Mouse (Mus musculus) bone marrow macrophage, adult 2 months (primary cell): ENCODE measurements around the gene Cmtm6. TPM values are rescaled to one million over a fixed set of nuclear protein-coding genes. Genes with fewer than 3 reads are reported as not detected.
A peak's percentile ranks its signal among the peaks of the same experiment; 100 is the strongest.
"Not testable (repeated sequence)": the region's sequence is repeated elsewhere in the genome, so short reads cannot be mapped to it uniquely, and the experiment has no call there.

ENCODE experiments used
- H3K27ac ChIP-seq: 2 replicates; pipeline ENCODE4 v1.5.1; 2012; ENCODE audit warnings: low read depth, low read length; ENCODE audit not compliant: insufficient read depth
- H3K4me1 ChIP-seq: 2 replicates; pipeline ENCODE4 v1.6.1; 2012; ENCODE audit warnings: low read length; ENCODE audit not compliant: control insufficient read depth, insufficient read depth
- H3K4me3 ChIP-seq: 2 replicates; pipeline ENCODE4 v1.5.1; 2012; ENCODE audit warnings: mild to moderate bottlenecking, low read length, moderate library complexity; ENCODE audit not compliant: insufficient read depth
- CTCF ChIP-seq: IDR thresholded peaks from 2 replicates; pipeline ENCODE4 v1.5.1; 2012; ENCODE audit warnings: low read depth, mild to moderate bottlenecking, low read length, moderate library complexity
- POLR2A ChIP-seq: IDR thresholded peaks from 2 replicates; pipeline ENCODE4 v1.6.1; 2012; ENCODE audit warnings: mild to moderate bottlenecking, low read depth, low read length, borderline replicate concordance
- polyA plus RNA-seq: library from polyadenylated mRNA; stranded (reverse); fragments of >200 nt; gene quantifications from 2 replicates; pipeline ENCODE4 v1.2.4, GENCODE M21; 2012; ENCODE audit not compliant: missing spikeins, insufficient read depth, insufficient read length

Cmtm6 gene
- polyA plus RNA-seq, 1 experiment = 95.2 TPM

DNA sequence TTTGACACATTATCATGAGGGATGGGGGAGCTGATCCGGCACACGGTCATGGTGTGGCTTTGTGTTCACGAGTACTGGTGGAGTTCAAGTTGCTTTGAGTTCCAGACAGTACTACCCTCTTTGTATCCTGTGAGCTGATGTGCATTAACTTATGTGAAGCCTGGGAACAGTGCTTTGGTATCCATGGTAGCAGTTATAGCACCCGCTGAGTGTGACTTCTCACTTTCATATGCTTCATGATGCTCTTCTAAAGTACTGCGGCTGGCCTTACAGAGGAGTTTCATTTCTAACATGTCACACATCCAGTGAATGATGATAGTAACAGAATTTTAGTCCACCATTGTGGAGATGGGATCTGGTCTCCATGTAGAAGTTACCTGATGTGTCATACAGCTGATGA, 33.0 kb upstream of the Cmtm6 start:
- no peak overlapping the region for H3K27ac ChIP-seq
- H3K4me3 ChIP-seq = no peak overlapping the region
- H3K4me1 ChIP-seq = peaks cover 3% of the 10 kb centered on the region; the same call in 1 of the 2 replicates
- TF ChIP-seq POLR2A (no peak), CTCF (no peak)

DNA sequence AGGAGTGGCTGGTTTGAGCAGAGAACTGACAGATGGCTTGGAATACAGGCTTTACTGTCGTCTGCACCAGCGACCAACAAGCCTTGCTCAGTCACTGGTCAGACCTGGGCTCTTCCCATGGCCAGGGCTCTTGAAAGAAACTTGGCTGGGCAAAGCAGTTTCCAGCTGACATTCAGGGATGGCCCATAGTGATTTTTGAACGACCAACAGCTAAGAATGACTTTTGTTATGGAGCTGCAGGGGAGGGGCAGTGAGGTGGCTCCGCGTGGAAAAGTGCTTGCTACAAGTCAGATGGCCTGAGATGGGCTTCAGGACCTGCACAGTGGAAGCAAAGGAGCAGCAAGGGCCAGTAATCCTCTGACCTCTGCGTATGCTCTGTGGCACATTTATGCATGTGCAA, 31.7 kb upstream of the Cmtm6 start:
- Histone ChIP-seq H3K4me3 (no peak overlapping the region), H3K27ac (no peak overlapping the region), H3K4me1 (no peaks in the 10 kb centered on the region)
- TF ChIP-seq CTCF = no peak

DNA sequence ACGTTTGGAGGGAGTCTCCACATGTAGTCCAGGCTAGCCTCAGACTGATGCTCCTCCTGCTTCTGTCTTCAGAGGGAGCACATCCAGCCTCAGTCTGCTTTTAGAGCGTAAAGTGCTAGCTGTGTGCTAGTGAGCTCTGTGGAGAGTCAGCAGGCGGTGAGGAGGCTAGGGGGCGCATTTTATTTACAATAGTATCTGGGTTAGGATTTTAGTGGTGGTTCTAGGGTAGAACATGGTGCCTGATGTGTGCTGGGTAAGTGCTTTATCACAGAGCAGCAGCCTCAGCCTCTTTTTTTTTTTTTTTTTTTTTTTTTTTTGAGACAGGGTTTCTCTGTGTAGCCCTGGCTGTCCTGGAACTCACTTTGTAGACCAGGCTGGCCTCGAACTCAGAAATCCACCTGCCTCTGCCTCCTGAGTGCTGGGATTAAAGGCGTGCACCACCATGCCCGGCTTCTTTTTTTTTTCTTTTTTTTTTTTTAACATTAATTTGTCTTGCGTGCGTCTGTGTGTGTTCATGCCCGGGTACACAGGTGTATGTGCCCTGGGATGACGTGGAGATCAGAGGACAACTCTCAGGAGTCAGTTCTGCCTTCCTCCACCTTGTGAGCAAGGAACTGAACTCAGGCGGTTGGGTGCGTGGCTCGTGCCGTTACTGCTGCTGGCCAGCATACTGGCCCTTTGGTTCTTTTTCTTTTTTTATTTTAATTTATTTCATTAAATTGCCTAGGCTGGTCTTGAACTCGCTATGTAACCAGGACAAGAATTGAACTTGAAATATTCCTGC, 30.8 kb upstream of the Cmtm6 start:
- Histone ChIP-seq H3K4me1 (peaks cover 2% of the 10 kb centered on the region; the same call in 1 of the 2 replicates), H3K4me3 (no peak overlapping the region), H3K27ac (no peak overlapping the region)
- TF ChIP-seq POLR2A (no peak), CTCF (no peak)

DNA sequence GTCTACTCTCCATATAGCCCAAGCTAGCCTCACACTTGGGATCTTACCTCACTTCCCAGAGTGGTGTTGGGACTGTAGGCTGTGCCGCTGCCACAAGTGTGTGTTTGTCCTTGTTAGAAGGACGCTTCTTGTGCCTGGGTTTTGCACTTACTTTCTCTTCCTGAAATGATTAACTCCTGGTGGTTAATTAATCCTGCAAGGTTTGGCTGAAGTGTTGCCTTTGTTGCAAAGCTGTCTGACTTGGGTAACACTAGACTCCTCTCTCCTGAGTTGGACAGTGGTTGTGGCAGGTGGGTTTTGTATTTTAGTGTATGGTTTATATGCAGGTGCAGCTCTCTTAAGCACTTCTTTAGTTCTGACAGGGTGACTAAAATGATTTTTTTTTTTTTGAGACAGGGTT, 29.9 kb upstream of the Cmtm6 start:
- Histone ChIP-seq H3K4me3 (no peak overlapping the region), H3K27ac (no peak overlapping the region), H3K4me1 (peaks cover 2% of the 10 kb centered on the region; the same call in 1 of the 2 replicates)
- TF ChIP-seq POLR2A (no peak), CTCF (no peak)

DNA sequence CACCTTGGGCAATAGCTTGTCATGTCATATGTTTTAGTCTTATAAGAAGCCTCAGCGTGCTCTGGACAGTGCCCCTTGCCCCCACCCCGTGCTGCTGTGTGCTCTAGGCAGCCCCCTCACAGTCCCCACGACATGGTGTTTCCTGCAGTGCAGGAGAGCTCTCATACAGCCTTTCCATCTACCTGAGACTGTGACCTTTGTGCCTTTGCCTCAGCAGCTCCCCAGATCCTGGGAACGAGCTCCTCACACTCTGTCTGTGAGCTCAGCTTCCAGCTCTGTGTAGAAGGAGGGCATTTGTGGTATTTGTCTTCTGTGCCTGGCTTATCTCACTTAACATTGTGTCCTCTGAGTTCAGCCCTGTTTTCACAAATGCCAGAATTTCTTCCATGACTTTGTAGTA, 29.0 kb upstream of the Cmtm6 start:
- TF ChIP-seq POLR2A = no peak
- TF ChIP-seq CTCF = no peak
- peaks cover 2% of the 10 kb centered on the region; the same call in 1 of the 2 replicates for H3K4me1 ChIP-seq
- no peak overlapping the region for H3K4me3 ChIP-seq
- H3K27ac ChIP-seq = no peak overlapping the region

DNA sequence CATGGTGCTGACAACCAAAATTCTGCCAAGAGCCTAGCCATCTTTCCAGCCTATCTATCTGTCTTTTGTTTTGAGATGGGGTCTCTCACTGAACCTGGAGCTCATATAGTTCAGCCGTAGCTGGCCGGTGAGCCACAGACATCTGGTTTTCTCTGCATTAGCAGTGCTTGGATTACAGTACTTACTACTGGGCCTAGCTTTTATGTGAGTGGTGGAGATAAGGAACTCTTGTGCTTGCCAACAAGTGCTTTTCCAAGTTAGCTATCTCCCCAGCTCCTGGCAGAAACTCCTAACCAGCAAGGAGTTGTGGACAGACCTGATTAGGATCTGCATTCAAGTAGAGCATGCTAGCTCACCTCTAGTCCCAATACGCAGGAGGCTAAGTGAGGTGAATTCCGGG, 23.1 kb upstream of the Cmtm6 start:
- TF ChIP-seq POLR2A (no peak), CTCF (no peak)
- Histone ChIP-seq H3K4me3 (no peak overlapping the region), H3K4me1 (peaks cover 2% of the 10 kb centered on the region; the same call in 1 of the 2 replicates)

DNA sequence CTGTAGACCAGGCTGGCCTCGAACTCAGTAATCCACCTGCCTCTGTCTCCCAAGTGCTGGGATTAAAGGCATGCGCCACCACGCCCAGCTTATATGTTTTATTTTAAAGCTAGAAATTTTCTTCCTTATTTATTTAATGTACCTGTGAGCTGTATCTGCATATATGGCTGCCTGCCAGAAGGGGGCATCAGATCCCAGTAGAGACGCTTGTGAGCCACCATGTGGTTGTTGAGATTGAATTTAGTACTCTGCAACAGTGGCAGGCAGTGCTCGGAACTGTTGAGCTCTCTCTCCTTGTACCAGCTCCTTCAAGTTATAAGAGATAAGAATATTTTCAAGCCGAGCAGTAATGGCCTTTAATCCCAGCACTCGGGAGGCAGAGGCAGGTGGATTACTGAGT, 20.6 kb upstream of the Cmtm6 start:
- Histone ChIP-seq H3K4me1 (no peaks in the 10 kb centered on the region), H3K27ac (no peak overlapping the region), H3K4me3 (no peak overlapping the region)
- TF ChIP-seq CTCF = peak; percentile 37
- no peak for TF ChIP-seq POLR2A

More for the DNA sequence above, 23.1 kb upstream of the Cmtm6 start:
- no peak overlapping the region for H3K27ac ChIP-seq

DNA sequence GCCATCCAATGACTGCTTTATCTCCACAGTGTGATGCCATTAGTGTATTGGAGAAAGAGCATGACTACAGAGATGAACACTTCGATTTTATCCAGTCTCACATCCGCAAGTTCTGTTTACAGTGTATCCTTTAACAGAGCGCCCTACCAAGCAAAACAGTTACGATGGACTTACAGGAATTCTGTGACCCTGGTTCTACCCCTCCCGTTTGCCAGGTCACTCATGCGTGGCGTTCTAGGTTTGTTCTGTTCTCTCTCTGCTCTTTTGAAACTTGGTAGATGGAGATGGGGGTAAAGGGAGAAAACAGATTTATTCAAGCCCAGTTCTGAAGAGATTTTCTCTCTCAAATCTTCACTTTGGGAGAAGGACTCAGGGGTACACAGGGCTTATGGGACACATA, 17.4 kb upstream of the Cmtm6 start:
- H3K4me3 ChIP-seq = no peak overlapping the region
- no peaks in the 10 kb centered on the region for H3K4me1 ChIP-seq
- no peak overlapping the region for H3K27ac ChIP-seq
- TF ChIP-seq CTCF (no peak), POLR2A (no peak)

DNA sequence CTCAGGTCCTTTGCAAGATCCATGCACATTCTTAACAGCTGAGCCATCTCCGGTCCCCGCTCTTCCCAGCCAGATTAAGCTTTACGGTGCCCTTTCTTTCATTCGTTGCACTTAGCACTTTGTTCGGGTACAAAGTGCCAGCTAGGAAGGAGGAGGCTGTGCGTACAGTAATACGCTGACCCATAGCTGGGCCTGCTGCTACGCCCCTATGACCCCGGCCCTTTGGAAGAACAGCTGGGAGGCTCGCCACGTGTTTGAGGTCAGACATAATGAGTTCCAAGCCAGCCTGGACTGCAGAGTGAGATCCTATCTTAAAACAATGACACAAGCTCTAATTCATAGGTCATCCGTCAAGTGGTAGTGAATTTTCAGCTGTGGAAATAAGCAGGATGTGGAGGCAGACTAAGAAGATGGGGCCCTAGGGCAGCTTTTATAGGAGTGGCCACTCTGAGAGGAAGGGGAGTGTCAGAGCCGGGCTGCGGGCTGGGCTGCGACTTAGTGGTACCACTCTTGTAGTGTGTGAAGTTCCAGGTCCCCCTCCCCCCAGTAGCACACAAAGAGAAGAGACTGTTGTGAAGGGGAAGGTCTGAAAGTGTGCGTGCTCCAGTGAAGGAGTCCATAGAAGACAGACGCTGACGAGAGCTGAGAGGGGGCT, 14.1 kb upstream of the Cmtm6 start:
- TF ChIP-seq POLR2A = no peak
- TF ChIP-seq CTCF = no peak
- H3K4me1 ChIP-seq = no peaks in the 10 kb centered on the region
- H3K27ac ChIP-seq = no peak overlapping the region
- H3K4me3 ChIP-seq = no peak overlapping the region

DNA sequence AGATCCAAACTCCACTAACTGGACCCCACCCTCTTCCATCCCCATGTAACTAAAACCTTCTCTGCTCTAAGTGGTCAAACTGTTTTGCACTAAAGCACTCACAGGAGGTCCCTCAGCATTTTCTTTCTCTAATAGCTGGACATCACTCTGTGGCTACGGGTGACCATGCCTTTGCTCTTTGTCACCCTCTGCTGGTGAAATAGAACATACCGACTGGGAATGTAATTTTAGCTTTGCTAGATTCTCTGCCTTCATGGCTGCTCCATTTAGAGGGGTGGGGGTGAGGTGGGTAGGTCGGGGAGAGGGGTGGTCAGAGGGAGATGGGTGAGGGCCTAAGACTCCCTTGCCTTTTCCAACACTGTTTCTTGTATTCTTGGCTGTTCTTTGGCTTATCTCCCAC, 3.6 kb upstream of the Cmtm6 start:
- Histone ChIP-seq H3K27ac (no peak overlapping the region), H3K4me3 (no peak overlapping the region), H3K4me1 (peaks cover 7% of the 10 kb centered on the region)
- TF ChIP-seq POLR2A = no peak
- TF ChIP-seq CTCF = no peak

DNA sequence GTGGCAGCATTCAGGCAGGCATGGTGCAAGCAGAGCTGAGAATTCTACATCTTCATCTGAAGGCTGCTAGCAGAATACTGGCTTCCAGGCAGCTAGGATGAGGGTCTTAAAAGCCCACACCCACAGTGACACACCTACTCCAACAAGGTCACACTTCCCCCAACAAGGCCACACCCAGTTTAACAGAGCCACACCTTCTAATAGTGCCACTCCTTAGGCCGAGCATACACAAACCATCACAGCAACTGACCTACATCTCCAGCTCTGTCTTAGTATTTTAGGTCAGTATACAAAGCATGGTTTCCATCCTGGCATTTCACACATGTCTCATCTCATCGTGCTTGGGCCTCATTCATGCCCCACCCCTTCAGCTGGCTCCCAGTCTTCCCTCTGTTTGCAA, 2.5 kb upstream of the Cmtm6 start:
- H3K27ac ChIP-seq, H3K4me3 ChIP-seq: not testable (repeated sequence)
- peaks cover 11% of the 10 kb centered on the region for H3K4me1 ChIP-seq
